Mouse (Mus musculus): ENCODE measurements around the gene Comtd1. TPM values are rescaled to one million over a fixed set of nuclear protein-coding genes. Genes with fewer than 3 reads are reported as not detected.

Gene Comtd1
- 56.3 and 63.0 TPM in 2 replicates for total RNA-seq (2014; fragmentation: Nextera tagmentation)
- total RNA-seq (2017): 29.1 and 33.2 TPM in 2 replicates

DNA sequence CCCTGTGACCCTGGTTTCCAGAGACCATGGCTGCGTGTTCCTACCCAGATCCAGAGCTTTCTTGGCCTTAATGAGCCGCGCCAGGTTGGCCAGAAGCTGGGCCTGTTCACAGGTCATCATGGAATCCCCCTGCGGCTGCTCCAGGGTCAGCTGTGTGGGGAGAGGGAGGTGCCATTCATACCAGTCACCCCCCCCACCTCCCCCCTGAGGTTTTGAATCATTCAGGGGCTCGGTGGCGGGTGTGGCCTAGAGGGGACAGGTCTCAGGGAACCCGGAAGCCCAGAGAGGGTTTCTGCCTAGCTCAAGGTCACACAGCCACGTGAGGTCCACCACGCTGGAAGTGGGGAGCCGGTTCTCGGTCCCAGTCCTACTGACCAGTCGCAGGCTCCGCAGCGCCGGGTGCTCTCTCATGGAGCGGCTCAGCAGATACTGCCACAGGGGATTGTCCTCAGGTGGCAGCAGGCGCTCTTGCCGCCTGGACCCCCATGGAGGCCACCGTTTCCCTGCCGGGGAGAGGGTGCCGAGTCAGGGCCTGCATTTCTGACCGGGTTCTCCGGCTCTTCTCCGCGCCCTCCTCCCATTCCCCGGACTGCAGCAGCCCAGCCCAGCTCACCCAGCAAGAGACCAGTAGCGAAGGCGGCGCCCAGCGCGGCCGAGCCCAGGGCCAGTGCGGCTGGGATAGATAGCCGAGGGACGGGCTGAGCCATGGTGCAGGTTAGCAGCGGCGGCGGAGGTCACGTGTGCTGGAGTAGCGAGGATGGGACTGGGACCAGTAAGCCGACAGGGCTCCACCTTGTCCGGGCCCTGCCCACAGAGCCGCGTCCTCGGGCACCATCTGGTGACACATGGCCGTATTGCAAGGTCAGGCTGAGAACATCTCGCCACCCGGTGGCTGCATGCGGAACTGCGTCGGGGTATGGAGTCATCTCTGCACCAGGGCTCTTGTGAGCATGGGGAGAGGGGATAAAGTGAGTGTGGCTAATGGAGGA lies at the start of gene Comtd1:
Gene Comtd1 (minus strand): TSS at position 812 of the 989 bp plus-strand sequence.
- ATAC-seq (replicated peaks; ENCODE audit: poor library complexity, severe bottlenecking): peak; percentile 72

- no peak for ATAC-seq (replicated peaks; ENCODE audit: poor library complexity, severe bottlenecking)
These were observed 43.5 kb upstream of the Comtd1 start for GRCm38 (mm10) chr14:21892341-21892659.

- ATAC-seq (replicated peaks; ENCODE audit: poor library complexity, severe bottlenecking): no peak
These were observed 43.0 kb upstream of the Comtd1 start for GRCm38 (mm10) chr14:21891581-21892340.

DNA sequence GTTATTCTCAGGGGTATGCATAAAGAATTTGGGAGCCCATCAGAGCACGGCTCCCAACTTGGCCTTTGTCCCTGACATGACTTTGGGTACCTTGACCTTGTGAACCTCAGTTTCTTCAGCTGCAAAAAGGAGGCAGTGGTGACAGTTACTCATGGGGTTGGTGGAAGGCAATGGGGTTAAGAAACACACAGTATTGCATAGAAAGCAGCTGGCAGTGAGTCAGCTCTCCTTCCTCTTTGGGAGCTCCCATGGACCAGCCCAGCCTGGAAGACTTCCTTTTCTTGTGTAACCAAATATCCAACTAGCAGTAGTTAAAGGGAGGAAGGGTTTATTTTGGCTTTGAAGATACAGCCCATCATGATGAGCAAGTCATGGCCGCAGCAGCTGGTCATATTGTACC lies 41.7 kb upstream of the Comtd1 start:
- ATAC-seq (replicated peaks; ENCODE audit: poor library complexity, severe bottlenecking): peak; percentile 98

DNA sequence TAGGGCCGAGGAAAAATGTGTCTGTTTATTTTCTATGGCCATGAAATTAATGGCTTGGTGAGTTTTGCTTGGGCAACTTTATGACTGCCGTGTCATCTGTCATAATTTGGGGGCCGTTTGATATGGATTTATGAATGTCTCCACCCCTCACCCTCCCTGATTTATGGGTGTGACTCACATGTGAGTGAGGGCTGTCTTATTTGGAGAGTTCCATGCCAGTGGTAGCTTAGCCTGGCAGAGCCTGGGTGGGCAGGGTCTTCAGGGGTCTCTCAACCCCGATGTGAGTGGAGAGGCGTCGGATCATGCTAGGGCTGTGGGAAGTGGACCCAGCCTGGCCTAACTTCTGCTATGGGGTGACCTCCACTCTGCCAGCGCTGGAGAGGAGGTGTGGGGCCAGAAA lies 18.0 kb upstream of the Comtd1 start:
- ATAC-seq (replicated peaks; ENCODE audit: poor library complexity, severe bottlenecking): no peak

- no peak for ATAC-seq (replicated peaks; ENCODE audit: poor library complexity, severe bottlenecking)
These were observed 17.5 kb upstream of the Comtd1 start for GRCm38 (mm10) chr14:21866291-21866690.

- ATAC-seq (replicated peaks; ENCODE audit: poor library complexity, severe bottlenecking): no peak
These were observed 8.1 kb upstream of the Comtd1 start for GRCm38 (mm10) chr14:21856886-21857285.

DNA sequence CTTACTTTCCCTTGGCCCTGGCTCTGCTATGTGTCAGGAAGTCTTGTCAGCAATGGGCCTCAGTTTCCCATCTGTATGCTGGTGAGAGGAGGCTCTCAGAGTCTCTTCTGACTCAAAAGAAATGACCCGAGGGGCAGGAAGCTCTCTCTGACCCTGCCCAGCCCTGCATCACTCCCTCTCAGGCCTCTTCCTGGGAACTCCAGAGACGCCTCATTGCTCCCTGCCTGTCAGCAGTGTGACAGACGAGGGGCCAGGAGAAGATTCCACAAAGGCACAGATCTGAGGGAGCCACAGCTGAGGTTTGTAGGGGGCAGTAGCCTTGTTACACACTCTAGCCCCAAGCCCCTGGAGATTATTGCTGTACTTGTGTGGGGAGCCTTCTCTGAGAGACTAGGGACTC lies 7.2 kb upstream of the Comtd1 start:
- ATAC-seq (replicated peaks; ENCODE audit: poor library complexity, severe bottlenecking): no peak

GRCm38 (mm10) chr14:21854271-21854670 lies 5.5 kb upstream of the Comtd1 start:
- no peak for ATAC-seq (replicated peaks; ENCODE audit: poor library complexity, severe bottlenecking)

DNA sequence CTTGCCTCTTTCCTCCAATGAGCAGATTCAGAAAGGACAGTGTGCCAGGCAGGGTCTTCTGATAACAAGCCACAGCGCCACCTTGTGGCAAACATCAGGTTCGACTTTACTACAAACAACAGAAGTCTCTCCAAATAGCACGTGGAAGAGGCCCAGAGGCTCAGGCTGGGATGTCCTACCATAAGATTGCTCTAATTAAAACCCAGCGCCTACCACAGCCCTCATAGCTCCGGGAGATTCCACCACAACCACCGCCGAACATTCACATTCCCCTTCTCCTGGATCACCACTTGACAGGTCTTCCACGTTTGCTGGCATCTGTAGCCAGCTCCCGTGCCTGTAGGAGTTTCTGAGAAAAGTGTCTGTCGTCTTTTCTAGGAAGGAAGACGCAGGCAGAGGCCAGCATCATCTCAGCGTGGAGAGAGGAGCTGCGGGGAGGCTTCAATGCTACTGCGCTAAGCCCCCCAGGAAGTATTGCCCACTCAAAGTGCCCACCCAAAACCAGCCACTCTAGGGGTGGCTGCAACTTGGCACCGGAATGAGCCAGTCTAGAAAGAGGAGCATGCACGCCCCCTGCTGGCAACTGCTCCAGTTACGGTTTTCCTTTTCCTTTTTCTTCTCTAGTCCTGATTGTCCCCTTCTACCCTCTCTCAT lies 4.8 kb upstream of the Comtd1 start:
- ATAC-seq (replicated peaks; ENCODE audit: poor library complexity, severe bottlenecking): peak; percentile 36

GRCm38 (mm10) chr14:21851996-21852791 lies 3.4 kb upstream of the Comtd1 start:
- peak; percentile 16 for ATAC-seq (replicated peaks; ENCODE audit: poor library complexity, severe bottlenecking)

- no peak for ATAC-seq (replicated peaks; ENCODE audit: poor library complexity, severe bottlenecking)
These were observed 1.8 kb upstream of the Comtd1 start for GRCm38 (mm10) chr14:21850419-21851127.

- no peak for ATAC-seq (replicated peaks; ENCODE audit: poor library complexity, severe bottlenecking)
These were observed 994 bp upstream of the Comtd1 start for GRCm38 (mm10) chr14:21849524-21850418.

GRCm38 (mm10) chr14:21847381-21848165 lies 1.2 kb downstream of the Comtd1 start:
- peak; percentile 40 for ATAC-seq (replicated peaks; ENCODE audit: poor library complexity, severe bottlenecking)

DNA sequence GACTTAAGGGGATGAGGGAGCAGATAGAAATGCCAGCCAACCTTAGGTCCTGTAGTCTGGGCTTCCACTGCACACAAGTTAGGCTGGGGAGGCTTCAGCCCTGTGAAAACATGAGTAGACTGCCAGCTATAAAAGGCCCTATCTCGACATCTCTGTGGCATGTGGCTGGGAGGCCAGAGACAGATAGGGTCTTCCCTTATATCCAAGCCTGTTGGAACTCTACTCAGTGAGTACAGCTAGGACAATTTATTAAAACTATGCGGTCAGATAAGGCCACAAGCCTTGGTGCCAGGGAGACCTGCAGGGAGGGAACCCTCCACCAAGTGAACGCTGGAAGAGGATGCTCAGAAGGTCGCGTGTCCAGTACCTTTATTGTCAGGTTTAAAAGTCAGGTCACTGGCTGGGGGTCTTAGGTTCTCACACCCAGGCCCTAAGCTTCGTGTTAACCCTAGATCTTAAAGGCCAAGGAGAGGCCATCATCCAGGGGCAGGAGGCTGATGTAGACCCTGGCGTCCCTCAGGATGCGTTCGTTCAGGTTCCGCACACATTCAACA lies 1.9 kb downstream of the Comtd1 start:
- no peak for ATAC-seq (replicated peaks; ENCODE audit: poor library complexity, severe bottlenecking)

DNA sequence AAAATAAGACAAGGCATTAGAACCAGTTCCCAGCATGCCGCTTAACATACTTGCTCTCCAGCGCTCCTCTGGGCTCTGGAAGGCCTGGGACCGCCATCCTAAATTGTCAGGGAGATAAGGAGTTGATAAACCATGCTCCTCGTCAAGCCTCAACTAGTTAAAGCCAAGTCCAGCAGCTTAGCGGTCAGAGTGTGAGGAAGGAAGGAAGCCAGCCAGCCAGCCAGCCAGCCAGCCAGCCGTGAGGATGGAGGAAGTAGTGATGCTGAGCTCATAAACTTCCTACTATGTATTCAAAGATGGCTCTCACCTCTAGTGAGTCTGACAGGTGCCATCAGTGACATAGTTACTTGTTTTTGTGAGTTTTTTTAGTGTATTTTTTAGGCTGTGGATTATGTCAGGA lies 5.5 kb downstream of the Comtd1 start:
- ATAC-seq (replicated peaks; ENCODE audit: poor library complexity, severe bottlenecking): no peak

Data from granulocyte monocyte progenitor cell, adult 5-6 weeks (primary cell).